22 mouse cellular contexts compared by ENCODE assay signal in genomic region chr10:21982303-21982702, GRCm38 (mm10).
DNase-seq lines count a peak whose midpoint lies in the region; ATAC-seq lines count a peak whose summit lies in the region.
"Had no signal": no experiment of that assay in that cellular context is flagged by ENCODE, and none has a peak within 500 bp of the region (broad histone marks: within the 10 kb centered on the region; RNA-seq: fewer than 3 reads in every experiment).

No protein-coding gene starts in this region.

- H3K4me3 ChIP-seq in limb, embryonic 10.5 days = no peak overlapping the region
- H3K4me3 ChIP-seq: embryonic facial prominence, embryonic 12.5 days; forebrain, embryonic 15.5 days; gastrocnemius, adult 2 months; heart, embryonic 13.5 days; hindbrain, embryonic 15.5 days had no signal

- H3K27ac ChIP-seq in limb, embryonic 10.5 days = no peak overlapping the region
- H3K27ac ChIP-seq: embryonic facial prominence, embryonic 12.5 days; forebrain, embryonic 15.5 days; gastrocnemius, adult 2 months; heart, embryonic 13.5 days; hindbrain, embryonic 15.5 days had no signal

- H3K9me3 ChIP-seq in limb, embryonic 10.5 days (replicated peaks) = no peaks in the 10 kb centered on the region
- H3K9me3 ChIP-seq: embryonic facial prominence, embryonic 12.5 days; forebrain, embryonic 15.5 days; G1E; heart, embryonic 13.5 days; hindbrain, embryonic 15.5 days had no signal

- H3K4me1 ChIP-seq in limb, embryonic 10.5 days = no peaks in the 10 kb centered on the region
- H3K4me1 ChIP-seq: embryonic facial prominence, embryonic 12.5 days; forebrain, embryonic 15.5 days; heart, embryonic 13.5 days; hindbrain, embryonic 15.5 days had no signal

- WGBS in limb, embryonic 10.5 days = 81% methylated on average over 2 of the region's 2 CpGs

- H3K27me3 ChIP-seq in limb, embryonic 10.5 days (ENCODE audit: low read depth, poor library complexity, severe bottlenecking) = no peaks in the 10 kb centered on the region
- H3K27me3 ChIP-seq: embryonic facial prominence, embryonic 12.5 days; forebrain, embryonic 15.5 days; heart, embryonic 13.5 days; hindbrain, embryonic 15.5 days had no signal

- peak; percentile 40 for ATAC-seq in activated CD4-positive, CD25-positive, alpha-beta regulatory T cell, adult 4 months
- ATAC-seq: forebrain, embryonic 15.5 days had no signal

- H3K36me3 ChIP-seq in limb, embryonic 10.5 days = no peaks in the 10 kb centered on the region
- H3K36me3 ChIP-seq: embryonic facial prominence, embryonic 12.5 days; forebrain, embryonic 15.5 days; G1E; heart, embryonic 13.5 days; hindbrain, embryonic 15.5 days had no signal

- DNase-seq in thymus, postnatal 0 days (ENCODE audit: low spot score) = peak; percentile 53
- DNase-seq in thymus, postnatal 10 days (ENCODE audit: low spot score in 2 of 2) = no peak
- peak; percentile 87 for DNase-seq in ES-CJ7 (ENCODE audit: low read depth, low spot score)
- peak; percentile 20 for DNase-seq in thymus, postnatal 25 days
- no peak for DNase-seq in limb, embryonic 10.5 days (ENCODE audit: low spot score)
- no peak for DNase-seq in retina, embryonic 14.5 days (ENCODE audit: low spot score)
- no peak for DNase-seq in frontal cortex, adult 2 months (ENCODE audit: extremely low spot score in 1 of 2, low spot score in 1 of 2)
- DNase-seq: adrenal gland, adult 8-10 months; cerebellum, adult 11 months; cerebellum, adult 8-10 months; cerebellum, postnatal 14 days; embryo, embryonic 11 days; gastrocnemius, adult 2 months; gastrocnemius, postnatal 25 days; heart, postnatal 36 days; kidney, adult 18-20 months had no signal

Comparison
In these comparisons a context has a peak if more than half of its experiments do, and no peak if none do; other contexts are left out.
1. DNase-seq: peak in thymus, postnatal 0 days (single experiment), ES-CJ7 (single experiment) and thymus, postnatal 25 days (single experiment); none in thymus, postnatal 10 days (0 of 2), limb, embryonic 10.5 days (single experiment), retina, embryonic 14.5 days (single experiment) and frontal cortex, adult 2 months (0 of 2).